Mouse (Mus musculus) CD8-positive naive resting alpha-beta T cell, adult 2 months (primary cell): Measurements from ENCODE around the gene Fscn2.
"Not testable (repeated sequence)": the region's sequence is repeated elsewhere in the genome, so short reads cannot be mapped to it uniquely, and the experiment has no call there.

Experiments used
- DNase-seq, 2 experiments: peaks; one replicate each; pipeline ENCODE4 v3.0.0; 2022; ENCODE audit warnings: low read depth in 2 of 2, low spot score in 2 of 2

The Fscn2 gene

DNA sequence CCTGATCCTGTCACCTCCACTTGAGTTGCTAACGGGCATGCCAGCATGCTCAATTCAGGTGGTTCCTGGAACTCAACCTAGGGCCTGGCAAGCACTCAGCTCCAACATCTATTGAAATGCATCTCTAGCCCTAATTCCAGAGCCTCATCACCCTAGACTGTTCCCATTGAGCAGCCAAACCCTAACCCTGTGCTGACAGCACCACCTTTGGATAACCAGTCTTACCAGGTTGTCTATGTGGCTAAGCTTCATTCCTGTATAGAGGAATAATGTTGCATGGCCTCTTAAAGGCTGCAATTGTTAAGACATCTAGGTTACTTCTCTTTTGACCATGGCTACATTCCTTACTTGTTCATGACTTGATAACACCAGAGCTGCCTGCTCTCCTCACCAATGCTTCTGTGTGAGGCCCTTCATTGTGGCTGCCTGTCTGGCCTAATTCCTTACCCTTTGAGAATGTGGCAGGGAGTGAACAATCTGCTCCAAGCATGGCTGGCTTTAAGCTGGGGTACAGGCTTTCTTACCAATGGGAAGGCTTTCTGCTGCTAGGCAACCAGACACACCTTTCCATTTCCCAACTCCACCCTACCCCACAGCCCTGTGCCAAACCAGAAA is 16.2 kb upstream of the Fscn2 start:
- DNase-seq, result no peak

DNA sequence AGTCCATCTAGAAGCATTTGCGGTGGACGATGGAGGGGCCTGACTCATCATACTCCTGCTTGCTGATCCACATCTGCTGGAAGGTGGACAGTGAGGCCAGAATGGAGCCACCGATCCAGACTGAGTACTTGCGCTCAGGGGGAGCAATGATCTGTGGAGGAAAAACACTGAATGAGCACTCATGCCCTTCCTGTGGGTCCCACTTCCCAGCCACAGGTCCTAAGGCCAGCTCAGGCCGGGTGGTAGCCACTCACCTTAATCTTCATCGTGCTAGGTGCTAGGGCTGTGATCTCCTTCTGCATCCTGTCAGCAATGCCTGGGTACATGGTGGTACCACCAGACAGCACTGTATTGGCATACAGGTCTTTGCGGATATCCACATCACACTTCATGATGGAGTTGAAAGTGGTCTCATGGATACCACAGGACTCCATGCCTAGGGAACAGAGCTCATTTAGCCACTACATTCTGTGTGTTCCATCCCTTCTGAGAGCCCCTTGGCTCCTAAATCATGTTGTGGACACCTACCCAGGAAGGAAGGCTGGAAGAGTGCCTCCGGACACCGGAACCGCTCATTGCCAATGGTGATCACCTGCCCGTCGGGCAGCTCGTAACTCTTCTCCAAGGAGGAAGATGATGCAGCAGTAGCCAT is 14.8 kb upstream of the Fscn2 start:
- DNase-seq, result not testable (repeated sequence)

DNA sequence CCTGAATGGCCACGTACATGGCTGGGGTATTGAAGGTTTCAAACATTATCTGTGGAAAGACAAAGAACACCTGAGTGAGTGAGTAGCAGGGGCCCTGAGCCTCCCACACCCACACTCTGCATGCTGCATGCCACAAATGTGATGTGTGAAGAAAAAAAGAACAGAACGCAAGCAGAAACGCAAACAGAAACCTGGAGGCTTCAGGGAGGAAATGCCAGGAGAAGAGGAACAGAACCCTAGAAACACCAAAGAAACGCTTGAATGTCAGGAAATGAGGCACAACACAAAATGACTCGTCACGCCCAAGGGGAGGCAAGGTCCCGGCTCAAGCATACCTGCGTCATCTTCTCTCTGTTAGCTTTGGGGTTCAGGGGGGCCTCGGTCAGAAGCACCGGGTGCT is 14.0 kb upstream of the Fscn2 start:
- DNase-seq, result peak; percentile 39 to 48

- DNase-seq, result peak; percentile 73 to 75
These were observed 13.3 kb upstream of the Fscn2 start, which contains the start of gene Actg1 for GRCm38 (mm10) chr11:120347791-120348683. Gene Actg1, minus strand, starts transcription at chr11:120348542.

- no peak for DNase-seq
These were observed 12.5 kb upstream of the Fscn2 start for GRCm38 (mm10) chr11:120348684-120349370.

DNA sequence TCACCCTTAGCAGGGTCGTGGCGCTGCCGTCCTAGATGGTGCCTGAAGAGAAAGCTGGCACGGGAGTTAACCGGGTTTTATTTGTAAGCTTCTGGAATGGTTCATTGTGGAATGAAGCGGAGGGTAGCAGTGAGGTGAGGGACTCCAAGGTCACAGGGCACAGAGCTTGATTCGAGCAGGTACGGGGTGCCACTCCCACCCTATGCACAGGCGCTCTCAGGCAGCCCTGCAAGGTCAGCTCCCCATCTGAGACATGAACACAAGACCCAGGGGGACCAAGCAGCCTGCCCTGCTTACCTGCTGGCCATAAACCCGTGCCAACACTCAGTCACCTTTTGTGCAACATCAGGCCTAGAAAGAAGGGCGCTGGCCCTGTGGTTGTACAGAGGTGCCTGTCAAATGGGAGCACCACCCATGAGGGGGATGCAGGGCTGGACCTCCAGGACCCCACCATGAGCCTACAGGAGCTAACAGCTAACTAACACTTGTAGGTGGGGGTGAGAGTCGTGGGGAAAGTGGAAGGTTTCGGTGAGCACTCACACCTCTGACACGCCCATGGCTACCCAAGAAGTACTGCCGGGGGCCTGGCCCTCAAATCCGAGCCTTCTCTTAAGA is 11.9 kb upstream of the Fscn2 start:
- peak; percentile 44 to 51 for DNase-seq

GRCm38 (mm10) chr11:120349986-120350702 is 11.2 kb upstream of the Fscn2 start:
- peak; percentile 28 to 40 for DNase-seq

- DNase-seq, result no peak
These were observed 10.6 kb upstream of the Fscn2 start for GRCm38 (mm10) chr11:120350711-120351110.

- DNase-seq, result no peak
These were observed 9.9 kb upstream of the Fscn2 start for GRCm38 (mm10) chr11:120351250-120352092.

- DNase-seq, result not testable (repeated sequence)
These were observed 9.3 kb upstream of the Fscn2 start for GRCm38 (mm10) chr11:120352093-120352350.

DNA sequence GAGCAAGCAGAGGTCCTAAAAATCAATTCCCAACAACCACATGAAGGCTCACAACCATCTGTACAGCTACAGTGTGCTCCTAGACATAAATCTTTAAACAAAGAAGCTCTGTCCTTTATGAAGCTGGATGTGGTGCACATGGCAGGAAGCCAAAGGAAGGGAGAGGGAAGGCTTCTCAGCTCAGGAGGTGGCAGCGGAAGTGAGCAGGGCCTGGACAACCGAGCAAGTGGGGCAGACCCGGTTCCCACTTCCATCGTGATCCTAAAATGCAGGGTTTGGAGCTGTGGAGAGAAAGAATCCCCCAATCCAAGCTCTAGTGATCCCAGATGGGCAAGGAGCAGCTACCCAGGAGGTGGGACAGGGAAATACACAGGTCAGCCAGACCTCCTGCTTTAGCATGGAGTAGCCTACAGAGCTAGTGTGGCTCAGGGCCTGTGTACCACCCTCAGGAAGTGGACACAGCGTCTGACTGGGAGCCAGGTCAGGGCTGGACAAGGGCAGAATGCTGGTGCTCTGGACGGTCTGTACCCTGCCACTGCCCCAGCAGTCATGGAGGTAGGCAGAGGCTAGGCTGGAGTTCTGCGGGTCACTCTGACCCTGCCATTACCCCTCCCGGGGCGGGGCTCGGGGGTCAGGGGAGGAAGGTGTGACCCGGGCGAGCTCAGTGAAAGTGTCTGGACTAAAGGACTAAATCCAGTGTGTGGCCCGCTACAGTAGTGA is 8.6 kb upstream of the Fscn2 start:
- DNase-seq, result no peak

DNA sequence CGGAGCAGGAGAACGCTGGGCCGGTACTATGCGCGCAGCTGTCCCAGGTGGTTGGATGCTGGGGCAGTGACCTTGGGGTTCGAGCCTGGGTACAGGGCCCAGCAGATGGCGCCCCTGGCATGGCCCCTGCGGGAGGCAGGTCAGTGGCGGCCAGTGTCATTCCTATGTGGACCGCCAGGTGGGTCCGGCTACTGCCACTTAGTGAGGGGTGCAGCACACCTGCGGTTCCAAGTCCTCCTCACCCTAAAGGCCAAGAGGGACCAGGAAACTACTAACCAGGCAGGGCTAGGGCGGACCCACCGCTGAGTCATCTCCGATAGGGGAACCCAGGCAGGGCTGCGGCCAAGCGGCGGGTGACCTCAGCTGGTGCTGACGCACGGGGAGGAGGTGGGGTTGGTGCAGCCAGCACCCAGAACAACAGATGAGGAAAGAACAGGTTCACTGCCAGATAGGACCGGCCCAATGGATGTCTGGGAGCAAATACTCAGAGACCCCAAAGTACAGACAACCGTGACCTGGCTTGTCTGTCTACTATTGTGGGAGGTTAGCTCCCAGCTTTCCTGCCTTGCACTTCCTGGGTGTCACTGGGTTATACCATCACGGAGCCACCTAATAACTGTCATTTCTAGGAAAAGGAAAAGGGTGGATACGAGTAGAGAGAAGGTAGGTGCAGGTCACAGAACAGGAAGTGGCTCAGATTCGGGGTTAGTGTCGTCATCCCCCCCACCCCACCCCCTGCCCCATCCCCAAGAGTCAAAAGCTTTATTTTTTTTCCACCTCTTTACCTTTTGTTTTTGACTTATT is 7.6 kb upstream of the Fscn2 start:
- peak; percentile 87 to 90 for DNase-seq

GRCm38 (mm10) chr11:120354304-120355276 is 6.7 kb upstream of the Fscn2 start:
- DNase-seq, result no peak

DNA sequence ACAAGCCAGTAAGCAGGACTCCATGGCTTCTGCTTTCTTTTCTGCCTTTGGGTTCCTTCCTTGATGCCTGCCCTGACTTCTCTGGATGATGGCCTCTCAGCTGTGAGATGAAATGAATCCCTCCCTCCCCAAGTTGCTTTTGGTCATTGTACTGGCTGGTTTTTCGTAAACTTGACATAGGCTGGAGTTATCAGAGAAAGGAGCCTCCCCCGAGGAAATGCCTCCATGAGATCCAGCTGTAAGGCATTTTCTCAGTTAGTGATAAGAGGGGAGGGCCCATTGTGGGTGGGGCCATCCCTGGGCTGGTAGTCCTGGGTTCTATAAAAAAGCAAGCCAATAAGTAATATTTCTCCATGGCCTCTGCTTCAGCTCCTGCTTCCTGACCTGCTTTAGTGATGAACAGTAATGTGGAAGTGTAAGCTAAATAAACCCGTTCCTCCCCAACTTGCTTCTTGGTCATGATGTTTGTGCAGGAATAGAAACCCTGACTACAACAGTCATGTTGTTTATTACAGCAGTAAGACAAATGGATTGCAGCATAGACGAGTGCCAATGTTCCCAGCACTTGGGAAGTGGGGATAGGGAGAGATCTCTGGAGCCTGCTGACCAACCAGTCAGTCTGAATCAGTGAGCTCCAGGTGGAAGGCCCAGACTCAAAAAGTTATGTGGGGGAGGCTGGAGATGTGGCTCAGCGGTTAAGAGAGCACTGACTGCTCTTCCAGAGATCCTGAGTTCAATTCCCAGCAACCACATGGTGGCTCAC is 5.9 kb upstream of the Fscn2 start:
- no peak for DNase-seq

GRCm38 (mm10) chr11:120356319-120356840 is 5.0 kb upstream of the Fscn2 start:
- no peak for DNase-seq

- no peak for DNase-seq
These were observed 4.4 kb upstream of the Fscn2 start for GRCm38 (mm10) chr11:120356900-120357299.
